Mouse (Mus musculus) erythroblast, embryonic 14.5 days (primary cell): ENCODE results near the gene Tcte2. TPM values are rescaled to one million over a fixed set of nuclear protein-coding genes. Genes with fewer than 3 reads are reported as not detected.

Source experiments
- H3K27me3 ChIP-seq: 2 replicates; pipeline ENCODE4 v1.6.1; 2012; ENCODE audit warnings: inconsistent platforms; ENCODE audit not compliant: control insufficient read depth
- H3K36me3 ChIP-seq: 2 replicates; pipeline ENCODE4 v1.6.1; 2012; ENCODE audit warnings: mild to moderate bottlenecking, inconsistent platforms; ENCODE audit not compliant: control insufficient read depth
- H3K4me1 ChIP-seq: 2 replicates; pipeline ENCODE4 v1.6.1; 2012; ENCODE audit warnings: inconsistent platforms; ENCODE audit not compliant: control insufficient read depth
- H3K4me3 ChIP-seq: replicated peaks from 2 replicates; pipeline ENCODE3; 2012; ENCODE audit warnings: moderate library complexity, mild to moderate bottlenecking, inconsistent platforms
- H3K9me3 ChIP-seq: 2 replicates; pipeline ENCODE4 v1.6.1; 2012; ENCODE audit warnings: low read length, inconsistent platforms, mixed read lengths; ENCODE audit not compliant: control insufficient read depth
- GATA1 ChIP-seq: IDR thresholded peaks from 2 replicates; pipeline ENCODE4 v1.6.1; 2012; ENCODE audit warnings: low read length, inconsistent platforms, mixed read lengths
- TAL1 ChIP-seq: IDR thresholded peaks from 3 replicates; pipeline ENCODE4 v1.6.1; 2012; ENCODE audit warnings: low read length, inconsistent platforms, mixed read lengths
- polyA plus RNA-seq: library from polyadenylated mRNA; stranded (reverse); fragments of >175 nt; gene quantifications from 2 replicates; pipeline ENCODE4 v1.2.3, GENCODE M21; 2012

Tcte2 gene
- polyA plus RNA-seq, 1 experiment: not detected

DNA sequence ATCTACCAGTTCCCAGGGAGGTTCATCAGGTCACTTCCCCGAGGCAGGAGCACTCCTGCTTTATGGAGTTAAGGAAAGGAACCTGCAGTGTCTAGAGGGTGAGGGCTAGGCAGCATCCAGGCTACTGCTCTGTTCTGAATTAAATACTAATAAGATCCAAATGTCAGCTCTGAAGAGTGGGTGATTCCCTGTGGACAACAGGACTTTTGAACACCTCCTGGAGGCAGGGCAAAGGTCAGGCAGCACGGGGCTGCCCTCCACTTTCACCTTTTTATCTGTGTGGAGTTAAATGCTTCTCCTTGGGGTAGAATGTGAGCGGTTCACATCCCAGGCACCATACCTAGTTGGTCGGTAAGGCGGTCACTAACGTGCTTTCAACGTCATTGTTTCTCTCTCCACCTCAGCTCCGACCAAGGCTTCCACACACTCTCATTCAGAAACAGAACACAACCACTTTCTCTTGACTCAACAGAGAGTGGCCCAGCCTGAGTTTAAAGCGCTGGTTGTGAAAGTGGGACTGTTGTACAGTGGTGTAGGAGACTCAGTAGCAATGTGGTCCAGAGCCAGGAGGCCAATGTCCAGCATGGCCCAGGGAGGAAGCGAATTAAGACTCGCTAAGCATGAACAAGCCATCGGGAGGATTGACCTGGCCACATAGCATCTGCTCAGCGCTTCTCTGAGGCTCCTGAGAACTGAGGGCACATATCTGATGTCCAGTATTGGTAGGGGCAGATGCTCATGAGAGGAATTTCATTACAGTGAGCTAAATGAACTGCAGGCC lies 98.0 kb downstream of the Tcte2 start:
- no peak overlapping the region for H3K4me3 ChIP-seq
- H3K4me1 ChIP-seq: no peaks in the 10 kb centered on the region; the same call in 1 of the 2 replicates
- no peaks in the 10 kb centered on the region for H3K27me3 ChIP-seq
- no peaks in the 10 kb centered on the region for H3K36me3 ChIP-seq
- no peak for TF ChIP-seq TAL1
- no peak for TF ChIP-seq GATA1
- peaks cover 9% of the 10 kb centered on the region; the same call in 1 of the 2 replicates for H3K9me3 ChIP-seq

Other genes starting within 250 kb of the Tcte2 start
- 0.04 TPM in 1 of 2 replicates, not detected in the other for gene Afdn, start 1.3 kb downstream of the Tcte2 start, polyA plus RNA-seq
- not detected in 2 replicates for gene Gm7168, start 186.5 kb upstream of the Tcte2 start, polyA plus RNA-seq
- gene Gm7356, start 241.9 kb upstream of the Tcte2 start, polyA plus RNA-seq: not detected in 2 replicates